Mouse (Mus musculus): ENCODE results near the gene Ap1m2. TPM values are rescaled to one million over a fixed set of nuclear protein-coding genes. Genes with fewer than 3 reads are reported as not detected.

Ap1m2 gene
- polyA plus RNA-seq (2012; rRNA removed): 1.7 and 3.2 TPM in 2 replicates

DNA sequence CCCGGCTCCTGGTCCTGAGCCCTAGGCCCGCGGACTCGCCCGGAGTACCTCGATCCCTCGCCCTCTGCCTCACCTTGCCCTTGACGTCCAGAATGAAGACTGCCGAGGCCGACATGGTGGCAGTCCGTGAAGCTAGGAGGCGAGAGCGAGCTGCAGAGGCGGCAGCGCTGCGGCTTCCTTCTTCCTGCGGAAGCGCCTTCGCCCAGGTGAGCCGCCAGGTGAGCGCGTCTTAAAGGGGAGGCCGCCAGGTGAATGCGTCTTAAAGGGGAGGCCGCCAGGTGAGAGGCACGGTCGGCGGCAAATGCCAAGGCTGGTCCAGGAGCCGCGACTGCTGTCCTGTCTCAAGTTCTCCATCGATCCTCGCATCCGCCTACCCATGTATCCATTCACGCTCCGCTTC lies at the start of gene Ap1m2:
TSS of gene Ap1m2 (minus strand) at position 204 of the 400 bp plus-strand sequence.

DNA sequence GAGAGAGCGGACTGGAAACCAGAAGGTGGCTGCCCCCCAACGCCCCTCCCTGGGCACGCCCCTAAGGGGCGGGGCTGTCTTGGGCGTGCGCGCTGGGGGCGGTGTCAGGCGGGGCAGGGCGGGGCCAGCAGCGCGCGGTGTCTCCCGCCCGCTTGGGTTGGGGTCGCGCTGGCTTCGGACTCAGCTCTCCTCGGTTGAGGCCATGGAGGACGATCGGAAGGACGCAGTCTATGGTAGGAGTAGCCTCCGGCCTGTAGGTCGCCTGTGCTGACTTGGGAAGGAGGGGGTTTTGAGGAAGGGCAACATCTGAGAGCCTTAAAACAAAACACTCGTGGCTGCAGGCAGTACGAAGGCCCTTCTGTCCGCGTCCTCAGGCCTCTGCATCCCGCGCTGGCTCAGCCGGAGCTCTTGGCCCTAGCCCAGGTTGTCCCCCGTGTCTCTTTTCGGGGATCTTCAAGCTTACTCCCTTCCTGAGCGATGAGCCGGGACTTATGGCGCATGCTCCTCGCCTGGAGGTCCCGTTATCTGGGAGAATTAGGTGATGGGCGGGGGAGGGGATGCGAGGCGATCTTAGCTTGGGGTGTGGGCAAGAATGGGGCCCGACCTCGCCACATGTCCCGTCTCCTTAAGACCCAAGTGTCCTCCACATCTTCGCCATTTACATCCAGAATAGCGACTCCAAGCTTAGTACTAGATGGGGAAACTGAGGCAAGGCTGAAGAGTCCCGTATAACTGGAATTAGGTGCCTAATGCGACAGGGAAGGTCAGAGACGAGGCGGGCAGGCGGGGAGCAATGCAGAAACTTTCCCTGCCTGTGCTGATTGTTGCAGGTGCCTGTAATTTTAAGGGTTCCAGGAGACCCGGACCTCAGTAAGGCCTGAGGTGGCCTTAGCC lies 8.7 kb upstream of the Ap1m2 start, which contains the start of gene Slc44a2:
TSS of gene Slc44a2 (plus strand) at position 80 of the 894 bp plus-strand sequence.

DNA sequence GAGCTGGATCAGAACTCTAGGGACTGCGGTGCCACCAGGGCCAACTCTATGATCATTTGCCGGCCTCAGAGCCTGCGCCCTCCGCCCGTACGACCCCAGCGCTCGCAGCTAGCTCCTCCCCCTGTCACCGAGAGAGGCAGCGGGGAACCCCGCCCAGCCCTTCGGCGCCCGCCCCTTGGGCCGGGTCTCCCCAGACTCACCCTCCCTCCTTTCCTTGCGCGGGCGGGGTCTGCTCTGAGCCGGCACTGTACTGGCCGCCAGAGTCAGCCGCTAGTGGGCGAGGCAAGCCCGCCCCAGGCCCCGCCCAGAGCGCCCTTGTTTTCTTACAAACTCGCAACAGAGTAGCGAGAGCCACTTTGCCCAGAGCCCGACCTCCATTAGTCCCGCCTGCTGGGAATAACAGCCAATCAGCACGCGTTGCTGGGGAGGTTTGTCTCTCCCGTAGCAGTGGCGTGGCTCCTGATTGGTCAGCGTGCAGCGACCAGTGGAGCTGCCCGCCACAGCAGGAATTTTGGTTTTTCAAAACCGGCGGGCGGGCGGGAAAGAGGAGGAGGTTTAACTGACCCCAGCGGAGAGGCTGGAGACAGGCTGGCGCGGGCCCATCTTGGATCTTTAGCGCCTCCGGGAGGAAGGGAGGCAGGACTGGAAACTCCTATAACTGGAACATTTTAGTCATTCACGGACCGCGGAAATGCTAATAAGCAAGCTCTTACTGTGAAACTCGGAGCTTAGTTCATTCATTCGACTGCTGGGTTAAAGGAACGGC lies 20.9 kb downstream of the Ap1m2 start, which contains the start of gene Cdkn2d:
TSS of gene Cdkn2d (minus strand) at position 386 of the 766 bp plus-strand sequence.

DNA sequence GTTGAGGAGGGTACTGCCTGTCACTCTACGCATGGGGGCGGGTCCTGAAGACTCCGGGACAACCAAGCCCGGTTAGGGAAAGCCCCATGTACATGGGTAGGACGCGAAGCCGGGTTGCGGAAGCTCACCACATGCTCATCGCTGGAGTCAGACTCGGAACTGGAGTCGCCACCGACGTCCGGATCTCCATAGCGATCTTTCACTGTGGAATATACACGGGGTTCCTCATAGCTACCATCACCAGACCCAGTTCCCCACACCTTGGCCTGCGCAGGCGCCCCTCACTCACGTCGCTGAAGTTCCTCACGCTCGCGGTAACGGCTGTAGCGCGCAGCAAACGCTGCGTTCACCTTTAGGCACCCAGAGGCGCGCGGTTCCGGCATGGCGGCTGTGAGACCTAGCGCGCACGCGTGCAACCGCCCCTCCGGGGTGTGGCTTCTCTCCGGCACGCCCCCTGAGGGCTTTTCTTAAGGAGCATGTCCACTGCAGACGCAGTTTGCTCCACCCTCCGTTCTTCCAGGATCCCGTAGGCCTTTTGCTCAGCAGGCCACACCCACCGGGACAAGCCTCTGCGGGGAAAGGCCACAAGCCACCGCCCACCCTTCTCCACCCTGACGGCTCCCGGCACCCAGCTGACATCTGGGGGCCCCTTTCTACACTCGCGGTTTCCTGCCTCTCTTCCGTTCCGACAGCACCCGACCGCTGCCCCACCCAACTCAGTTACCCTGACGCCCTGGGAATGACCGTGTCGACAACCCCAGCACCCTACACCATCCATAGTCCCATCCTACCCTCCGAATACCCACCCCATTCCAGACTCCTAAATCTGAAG lies 24.4 kb downstream of the Ap1m2 start, which contains the start of gene Kri1:
TSS of gene Kri1 (minus strand) at position 399 of the 832 bp plus-strand sequence.

DNA sequence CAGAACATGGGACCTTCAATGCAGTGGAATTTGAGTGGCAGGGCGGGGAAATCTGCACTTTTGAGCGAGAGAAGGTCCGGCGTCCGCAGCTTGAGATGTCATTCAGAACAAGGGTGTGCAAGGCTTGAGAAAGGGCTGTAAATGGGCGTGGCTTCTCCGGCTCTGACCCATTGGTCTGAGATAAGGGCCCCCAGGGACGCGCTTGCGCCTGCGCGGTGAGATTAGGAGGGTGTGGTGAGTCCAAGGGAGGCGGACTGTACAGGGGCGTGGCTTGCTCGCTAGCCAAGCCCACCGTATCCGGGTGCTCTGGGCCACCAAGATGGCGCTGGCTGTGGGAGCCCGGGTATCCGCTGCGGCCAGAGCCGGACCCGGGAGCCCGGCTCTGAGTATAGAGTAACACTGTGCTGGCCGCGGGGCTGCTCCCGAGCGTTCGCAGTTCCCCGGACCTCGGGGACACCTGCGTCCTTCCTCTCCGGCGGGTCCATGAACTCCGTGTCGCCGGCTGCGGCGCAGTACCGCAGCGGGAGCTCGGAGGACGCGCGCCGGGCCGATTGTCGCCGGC lies 47.1 kb downstream of the Ap1m2 start, which contains the start of gene Atg4d:
TSS of gene Atg4d (plus strand) at position 294 of the 562 bp plus-strand sequence.

DNA sequence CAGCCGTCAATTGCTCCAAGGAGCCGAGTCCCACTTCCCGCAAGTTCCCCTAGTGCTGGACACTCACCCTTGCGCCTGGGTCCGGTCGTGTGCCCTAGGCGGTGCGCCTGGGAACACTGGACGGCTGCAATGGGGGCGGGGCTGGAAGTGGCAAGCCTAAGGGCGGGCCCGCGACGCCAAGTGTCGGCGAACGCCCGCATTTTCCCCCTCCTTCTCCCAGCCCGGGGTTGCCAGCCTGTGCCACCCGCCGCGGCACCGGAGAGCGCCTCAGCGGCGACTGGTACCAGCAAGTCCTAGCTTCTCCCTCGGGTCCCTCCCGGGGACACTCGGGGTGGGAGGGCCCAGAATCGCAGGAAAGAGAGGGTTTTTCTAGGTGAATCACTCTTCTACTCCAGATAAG lies 63.8 kb downstream of the Ap1m2 start, which contains the start of gene S1pr5:
TSS of gene S1pr5 (minus strand) at position 118 of the 400 bp plus-strand sequence.

Other genes starting within 250 kb of the Ap1m2 start
- 1.4 and 1.8 TPM in 2 replicates for gene Zglp1, start 245.2 kb downstream of the Ap1m2 start, polyA plus RNA-seq (2012; rRNA removed)
- gene Gm49373, start 239.2 kb downstream of the Ap1m2 start, polyA plus RNA-seq (2012; rRNA removed): 2.5 and 2.7 TPM in 2 replicates
- gene Fdx1l, start 238.7 kb downstream of the Ap1m2 start, polyA plus RNA-seq (2012; rRNA removed): 61.0 and 83.1 TPM in 2 replicates
- 4.6 and 6.0 TPM in 2 replicates for gene Gm38431, start 220.3 kb downstream of the Ap1m2 start, polyA plus RNA-seq (2012; rRNA removed)
- 67.6 and 85.0 TPM in 2 replicates for gene Raver1, start 220.3 kb downstream of the Ap1m2 start, polyA plus RNA-seq (2012; rRNA removed)
- 11.6 and 13.8 TPM in 2 replicates for gene Tyk2, start 181.1 kb downstream of the Ap1m2 start, polyA plus RNA-seq (2012; rRNA removed)
- gene Cdc37, start 162.4 kb downstream of the Ap1m2 start, polyA plus RNA-seq (2012; rRNA removed): 303 and 377 TPM in 2 replicates
- 4.0 and 5.1 TPM in 2 replicates for gene Pde4a, start 146.6 kb downstream of the Ap1m2 start, polyA plus RNA-seq (2012; rRNA removed)
- gene Keap1, start 73.0 kb downstream of the Ap1m2 start, polyA plus RNA-seq (2012; rRNA removed): 23.3 and 33.5 TPM in 2 replicates
- 0.13 and 0.47 TPM in 2 replicates for gene S1pr5, start 63.9 kb downstream of the Ap1m2 start, polyA plus RNA-seq (2012; rRNA removed)
- 27.7 and 29.9 TPM in 2 replicates for gene Atg4d, start 47.0 kb downstream of the Ap1m2 start, polyA plus RNA-seq (2012; rRNA removed)
- 45.0 and 53.8 TPM in 2 replicates for gene Kri1, start 24.4 kb downstream of the Ap1m2 start, polyA plus RNA-seq (2012; rRNA removed)
- gene Cdkn2d, start 20.9 kb downstream of the Ap1m2 start, polyA plus RNA-seq (2012; rRNA removed): 41.8 and 73.1 TPM in 2 replicates
- gene Slc44a2, start 8.4 kb upstream of the Ap1m2 start, polyA plus RNA-seq (2012; rRNA removed): 50.7 and 79.8 TPM in 2 replicates
- gene Ilf3, start 55.5 kb upstream of the Ap1m2 start, polyA plus RNA-seq (2012; rRNA removed): 196 and 241 TPM in 2 replicates
- 74.3 and 76.9 TPM in 2 replicates for gene Qtrt1, start 99.5 kb upstream of the Ap1m2 start, polyA plus RNA-seq (2012; rRNA removed)
- 50.9 and 59.2 TPM in 2 replicates for gene Dnm2, start 112.6 kb upstream of the Ap1m2 start, polyA plus RNA-seq (2012; rRNA removed)
- gene Tmed1, start 197.9 kb upstream of the Ap1m2 start, polyA plus RNA-seq (2012; rRNA removed): 56.2 and 62.2 TPM in 2 replicates
- 0.70 and 0.75 TPM in 2 replicates for gene AB124611, start 213.8 kb upstream of the Ap1m2 start, polyA plus RNA-seq (2012; rRNA removed)
- gene Carm1, start 234.6 kb upstream of the Ap1m2 start, polyA plus RNA-seq (2012; rRNA removed): 60.6 and 128 TPM in 2 replicates